Mouse (Mus musculus) kidney, adult 11 months (tissue): ENCODE data around the gene Mboat2.

Experiments
- DNase-seq: peaks from one replicate; pipeline ENCODE4 v3.0.0; 2022

Mboat2 gene

DNA sequence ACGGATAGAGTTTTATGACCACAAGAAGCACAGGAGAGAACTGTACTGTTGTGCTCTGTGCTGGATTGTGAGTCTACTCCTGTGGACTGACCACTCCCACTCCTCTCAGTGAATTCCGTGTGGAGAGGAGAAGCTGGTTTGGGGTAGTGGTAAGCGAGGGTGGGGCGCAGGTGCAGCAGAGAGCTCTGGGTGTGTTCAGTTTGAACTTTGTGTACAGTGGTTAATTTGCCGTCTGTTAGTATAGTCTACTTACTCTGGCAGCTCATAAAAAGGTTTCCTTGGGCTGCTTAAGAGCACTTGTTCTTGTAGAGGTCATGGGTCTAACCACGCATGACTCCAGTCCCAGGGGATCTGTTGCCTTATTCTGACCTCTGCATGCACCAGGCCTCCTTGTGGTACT lies 36.0 kb downstream of the Mboat2 start:
- no peak for DNase-seq

DNA sequence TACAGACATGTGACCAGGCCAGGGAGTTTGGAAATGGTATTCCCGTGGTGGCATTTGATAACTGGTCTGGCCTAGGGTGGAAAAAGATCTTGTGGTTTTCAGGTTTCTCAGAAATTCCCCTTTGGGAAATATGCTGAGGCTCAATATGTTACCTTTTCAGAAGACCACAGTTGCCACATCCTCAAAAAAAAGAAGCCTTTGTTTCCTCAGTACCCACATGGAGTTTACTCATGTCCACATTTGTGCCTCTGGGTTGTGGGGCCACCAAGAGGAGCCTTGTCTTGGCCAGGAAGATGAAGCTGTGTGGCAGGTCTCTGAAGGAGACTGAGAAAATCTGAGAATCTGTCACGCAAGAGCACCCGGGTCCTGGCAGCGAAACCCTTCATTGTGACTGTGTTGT lies 38.0 kb downstream of the Mboat2 start:
- DNase-seq, result no peak

DNA sequence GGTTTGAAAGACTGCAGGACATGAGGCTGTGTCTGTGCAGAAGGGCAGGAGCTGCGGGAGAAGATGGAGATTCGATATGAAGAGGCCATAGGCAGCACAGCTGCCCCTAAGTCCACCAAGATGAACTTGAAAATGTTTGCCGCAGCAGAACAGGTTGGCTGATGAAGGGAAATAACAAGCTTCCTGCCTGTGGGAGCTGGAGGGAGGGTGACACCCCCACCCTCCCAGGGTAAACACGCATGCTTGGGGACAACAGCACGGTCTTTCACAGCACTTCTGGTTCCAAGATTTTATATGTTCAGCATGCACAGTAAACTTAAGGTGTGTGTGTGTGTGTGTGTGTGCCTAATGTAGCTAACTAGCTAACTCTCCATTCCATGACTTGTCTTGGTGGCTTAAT lies 38.6 kb downstream of the Mboat2 start:
- DNase-seq, result no peak

DNA sequence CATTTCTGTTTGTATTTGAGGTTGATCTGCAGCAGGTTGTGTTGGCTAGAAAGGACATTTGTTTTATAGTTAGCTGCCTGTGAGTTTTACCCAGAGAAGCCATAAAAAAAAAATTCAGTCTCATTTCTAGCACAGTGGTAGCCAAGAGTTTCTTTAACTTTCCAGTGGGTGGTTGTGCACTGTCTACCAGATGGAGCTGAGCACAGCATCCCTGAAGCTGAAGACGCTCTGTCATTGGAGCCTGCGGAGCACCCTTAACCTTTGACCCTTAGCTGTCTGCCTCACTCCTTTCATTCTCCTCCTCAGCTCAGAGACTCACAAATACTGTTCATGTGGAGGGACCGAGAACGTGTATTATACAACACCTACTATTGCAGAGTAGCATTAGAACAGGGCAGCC lies 40.2 kb downstream of the Mboat2 start:
- DNase-seq, result no peak

DNA sequence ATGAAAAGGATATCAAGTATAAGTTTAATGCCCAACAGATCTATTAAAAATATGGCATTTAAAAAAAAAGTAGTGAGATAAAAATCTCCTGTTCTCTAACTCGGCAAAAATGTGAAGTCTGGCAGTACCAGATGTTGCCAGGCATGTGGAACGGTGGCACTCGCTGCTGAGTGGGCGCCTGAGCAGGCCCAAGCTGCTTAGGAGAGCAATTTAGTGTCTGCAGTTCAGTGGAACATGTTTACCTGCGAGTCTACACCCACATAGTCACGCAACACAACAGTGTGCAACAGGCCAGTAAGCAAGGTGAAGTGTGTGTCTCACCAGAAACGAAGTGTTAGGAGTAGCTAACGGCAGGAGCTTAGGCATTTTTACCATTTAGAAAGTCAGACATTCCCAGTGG lies 41.6 kb downstream of the Mboat2 start:
- no peak for DNase-seq

DNA sequence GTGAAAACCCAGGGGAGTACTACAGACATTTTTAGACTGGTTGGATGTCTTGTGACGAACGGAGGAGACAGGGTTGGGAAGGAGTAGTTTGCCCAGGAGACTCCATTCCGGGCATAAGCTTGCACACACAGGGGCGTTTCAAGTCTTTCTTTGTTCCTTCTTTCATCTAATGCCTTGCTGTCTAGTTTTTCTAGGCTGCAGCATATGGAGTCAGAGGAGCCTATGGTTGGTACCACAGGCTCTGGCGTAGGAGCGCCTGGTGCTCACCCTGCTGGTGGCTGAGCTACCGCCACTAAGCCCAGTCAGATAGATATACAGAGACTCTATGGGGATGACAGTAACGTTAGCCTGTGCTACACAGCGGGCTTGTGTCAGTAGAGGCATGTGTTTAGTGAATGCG lies 42.0 kb downstream of the Mboat2 start:
- DNase-seq, result no peak

DNA sequence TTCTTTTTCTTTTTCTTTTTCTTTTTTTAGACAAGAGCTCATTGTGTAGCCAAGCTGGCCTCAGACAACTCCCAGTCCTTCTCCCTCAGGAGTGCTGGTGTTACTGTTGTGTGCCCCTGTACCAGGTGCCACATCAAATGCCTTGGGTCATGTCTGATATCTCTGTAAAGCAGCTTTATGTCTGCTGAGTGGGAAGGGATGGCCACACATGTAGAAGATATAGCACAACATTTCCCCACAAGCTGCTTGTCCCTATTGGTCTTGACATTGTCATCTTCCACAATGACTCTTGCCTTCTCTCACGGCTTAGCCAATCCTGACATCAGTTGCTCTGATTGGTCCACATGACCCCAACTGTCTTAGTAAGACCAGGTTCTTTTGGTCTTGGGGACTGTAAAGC lies 45.2 kb downstream of the Mboat2 start:
- no peak for DNase-seq

DNA sequence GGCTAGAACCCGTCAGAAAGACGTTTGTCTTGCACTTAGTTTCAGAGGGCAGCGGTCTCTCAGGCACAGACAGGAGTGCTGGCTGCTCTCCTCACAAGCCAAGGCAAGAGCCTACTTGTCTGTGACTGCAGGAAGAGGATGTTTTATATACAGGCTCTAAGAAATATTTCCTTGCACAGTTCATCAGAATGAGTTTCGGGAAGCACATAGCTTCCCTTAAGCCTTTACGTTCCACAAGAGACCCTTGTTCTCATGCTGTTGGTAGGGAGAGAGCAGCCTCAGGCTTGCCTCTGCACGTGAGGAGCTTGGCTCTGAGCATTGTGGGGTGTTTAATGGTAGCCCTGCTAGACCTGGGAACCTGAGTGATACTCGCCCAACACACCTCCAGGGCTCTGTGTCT lies 46.6 kb downstream of the Mboat2 start:
- DNase-seq, result no peak

DNA sequence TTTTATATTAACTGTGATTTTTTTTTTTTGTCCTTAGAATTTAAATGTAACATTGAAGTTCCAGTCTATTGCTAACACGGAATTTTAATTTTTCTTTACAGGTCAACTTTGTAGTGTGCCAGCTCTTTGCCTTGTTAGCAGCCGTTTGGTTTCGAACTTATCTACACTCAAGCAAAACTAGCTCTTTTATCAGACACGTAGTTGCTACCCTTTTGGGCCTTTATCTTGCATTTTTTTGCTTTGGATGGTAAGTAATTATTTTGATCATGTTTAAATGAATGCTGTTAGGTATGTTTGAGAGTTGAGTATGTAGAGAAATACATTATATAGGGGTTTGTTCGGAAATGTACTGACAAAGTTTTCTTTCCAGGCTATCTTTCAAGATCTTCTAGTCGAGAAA lies 47.4 kb downstream of the Mboat2 start:
- DNase-seq, result no peak

DNA sequence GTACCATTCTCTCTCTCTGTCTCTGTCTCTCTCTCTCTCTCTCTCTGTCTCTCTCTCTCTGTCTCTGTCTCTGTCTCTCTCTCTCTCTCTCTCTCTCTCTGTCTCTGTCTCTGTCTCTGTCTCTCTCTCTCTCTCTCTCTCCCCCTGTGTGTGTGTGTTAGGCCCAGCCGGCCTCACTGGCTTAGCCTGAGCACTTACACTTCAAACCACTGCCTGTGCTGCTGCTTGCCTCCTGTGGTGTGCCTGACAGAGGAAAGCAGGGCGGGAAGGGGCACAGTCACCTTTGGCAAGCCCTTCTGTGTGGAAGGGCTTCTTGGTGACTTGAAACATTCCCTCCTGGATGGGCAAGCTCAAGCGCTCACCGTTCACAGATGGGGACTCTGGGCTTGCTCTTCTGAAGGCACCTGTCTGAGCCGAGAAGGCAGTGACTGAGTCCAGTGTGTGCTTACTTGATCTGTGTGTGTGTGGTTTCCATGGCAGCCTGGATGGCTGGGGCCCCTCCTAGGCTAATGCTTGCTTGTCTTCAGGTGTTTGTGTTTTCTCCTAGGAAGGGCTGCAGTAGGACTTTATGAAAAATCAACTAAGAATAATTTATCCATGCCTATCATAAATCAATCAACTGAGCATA lies 48.2 kb downstream of the Mboat2 start:
- DNase-seq, result no peak

DNA sequence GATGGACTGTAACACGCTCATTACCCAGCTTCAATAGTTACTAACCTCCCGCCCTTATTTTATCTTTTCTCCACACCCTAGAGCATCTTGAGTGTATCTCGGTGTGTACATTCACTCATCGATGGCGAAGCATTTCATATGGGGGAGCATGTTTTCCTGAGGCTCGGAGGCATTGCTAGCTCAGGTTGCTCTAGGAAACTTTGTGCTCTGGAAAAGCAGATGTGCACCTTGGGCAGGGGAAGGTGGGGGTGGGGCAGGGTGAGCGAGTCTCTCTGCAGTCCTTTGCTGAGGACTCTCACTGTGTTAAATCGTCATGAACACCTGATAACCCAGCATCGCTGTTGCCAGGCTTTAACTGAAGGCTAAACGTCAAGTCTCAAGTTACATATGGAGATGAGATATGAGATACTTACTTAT lies 48.9 kb downstream of the Mboat2 start:
- no peak for DNase-seq

DNA sequence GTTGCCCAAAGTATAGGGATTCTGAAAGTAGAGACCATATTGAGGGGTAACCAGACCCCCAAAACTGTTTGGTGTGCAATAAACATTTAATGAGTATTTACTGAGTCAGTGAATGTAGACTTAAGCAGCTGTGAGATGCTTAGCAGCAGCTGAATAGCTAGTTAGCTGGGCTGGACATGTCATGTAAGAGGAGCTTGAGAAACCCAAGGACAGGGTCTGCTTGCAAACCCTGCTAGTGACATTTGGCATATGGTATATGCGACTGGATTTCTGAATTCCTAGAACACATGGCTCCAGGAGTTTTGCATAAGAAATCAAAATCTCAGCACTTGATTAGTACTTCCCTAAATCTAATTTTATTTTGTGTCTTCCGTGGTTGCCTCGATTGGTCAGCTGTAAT lies 52.6 kb downstream of the Mboat2 start:
- DNase-seq, result no peak

DNA sequence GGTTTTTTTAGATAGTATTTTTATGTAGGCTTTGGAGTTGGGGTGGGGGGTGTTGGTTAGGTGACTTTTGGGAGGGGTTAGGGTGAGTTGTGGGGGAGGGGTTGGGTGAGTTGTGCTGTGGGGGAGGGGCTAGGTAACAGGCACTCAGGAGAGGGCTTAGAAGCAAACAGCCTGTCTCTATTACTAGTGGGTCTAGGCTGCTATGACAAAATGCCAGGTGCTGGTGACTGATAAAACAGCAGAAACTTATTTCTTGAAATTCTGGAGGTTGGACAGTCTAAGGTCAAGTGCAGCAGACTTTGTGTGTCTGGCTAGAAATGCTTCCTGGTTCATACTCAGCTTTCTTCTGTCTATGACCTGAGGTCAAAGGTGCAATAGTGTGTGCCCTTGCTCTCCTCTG lies 56.1 kb downstream of the Mboat2 start:
- no peak for DNase-seq

DNA sequence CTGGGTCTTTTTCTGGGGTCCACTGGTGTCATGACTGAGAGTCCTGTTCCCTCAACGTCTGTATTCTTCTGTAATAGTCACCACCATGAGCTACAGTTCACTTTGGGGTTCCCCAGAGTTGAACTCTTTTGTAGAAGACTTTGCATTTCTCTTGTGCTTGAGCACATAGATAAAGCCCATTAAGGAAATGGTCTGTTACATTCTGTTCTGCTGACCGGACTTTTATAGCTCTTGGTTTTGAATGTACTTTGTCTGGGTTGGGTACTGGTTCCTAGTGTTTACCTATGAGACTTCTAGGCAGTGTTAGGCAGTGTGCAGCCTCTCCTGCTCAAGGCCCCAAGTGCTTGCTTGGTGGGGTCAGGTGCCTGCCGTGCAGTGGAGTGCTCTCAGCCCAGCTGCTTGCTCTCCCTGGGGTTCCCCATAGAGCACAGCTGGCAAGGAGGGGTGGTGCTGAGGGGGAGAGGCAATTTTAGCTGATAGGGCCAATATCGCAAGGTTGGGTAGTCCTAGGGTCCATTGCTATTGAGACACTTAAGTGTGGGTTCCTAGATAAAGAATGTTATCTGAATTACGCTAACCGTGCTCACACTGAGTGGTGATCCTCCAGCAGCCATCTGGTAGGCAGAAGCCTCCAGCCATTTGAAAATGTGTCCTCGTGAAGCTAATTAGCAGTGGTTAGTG lies 58.8 kb downstream of the Mboat2 start:
- DNase-seq, result no peak

DNA sequence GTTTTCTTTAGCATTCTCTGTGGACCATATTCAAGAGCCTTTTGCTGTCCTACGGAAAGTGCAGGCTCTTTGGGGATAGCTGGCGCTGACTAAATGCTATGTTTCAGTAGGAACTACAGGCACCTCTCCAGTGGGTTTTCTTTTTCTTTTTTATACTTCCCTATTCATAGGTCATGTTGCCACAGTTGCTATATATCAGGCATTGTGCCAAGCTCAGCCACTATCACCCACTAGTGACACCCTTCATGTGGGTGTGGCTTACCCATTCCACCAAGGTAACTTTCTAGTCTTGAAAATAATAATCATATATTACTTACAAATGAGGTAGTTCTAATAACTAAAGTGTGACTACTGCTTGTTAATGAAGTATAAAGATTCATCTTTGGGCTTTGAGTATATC lies 59.5 kb downstream of the Mboat2 start:
- no peak for DNase-seq

DNA sequence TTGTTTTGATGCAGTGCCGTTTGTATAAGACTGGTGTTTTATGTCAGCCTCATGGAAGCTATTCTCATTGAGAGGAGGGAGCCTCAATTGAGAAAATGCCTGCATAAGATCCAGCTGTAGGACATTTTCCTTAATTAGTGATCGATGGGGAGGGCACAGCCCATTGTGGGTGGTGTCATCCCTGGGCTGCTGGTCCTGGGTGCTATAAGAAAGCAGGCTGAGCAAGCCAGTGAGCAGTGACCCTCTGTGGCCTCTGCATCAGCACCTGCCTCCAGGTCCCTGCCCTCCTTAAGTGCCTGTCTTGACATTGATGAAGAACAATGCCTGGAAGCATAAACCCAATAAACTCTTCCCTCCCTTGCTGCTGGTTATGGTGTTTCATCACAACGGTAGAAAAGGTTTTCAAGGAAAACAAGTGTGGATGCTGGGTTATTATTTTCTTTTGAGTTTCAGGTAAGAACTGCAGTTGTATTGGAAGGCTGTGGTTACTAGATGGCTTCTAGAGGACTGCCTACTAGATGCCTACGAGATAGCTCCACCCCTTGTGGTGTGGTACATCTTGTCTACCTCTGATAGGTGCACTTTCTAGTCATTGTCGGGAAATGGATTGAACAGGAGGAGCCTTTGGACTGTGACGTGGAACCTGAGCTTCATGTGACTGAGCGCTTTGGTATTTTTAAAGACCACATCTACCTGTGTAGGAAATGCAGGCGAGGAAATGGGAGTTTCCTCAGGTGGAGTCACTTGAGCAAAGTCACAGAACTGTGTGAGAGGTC lies 60.2 kb downstream of the Mboat2 start:
- no peak for DNase-seq

DNA sequence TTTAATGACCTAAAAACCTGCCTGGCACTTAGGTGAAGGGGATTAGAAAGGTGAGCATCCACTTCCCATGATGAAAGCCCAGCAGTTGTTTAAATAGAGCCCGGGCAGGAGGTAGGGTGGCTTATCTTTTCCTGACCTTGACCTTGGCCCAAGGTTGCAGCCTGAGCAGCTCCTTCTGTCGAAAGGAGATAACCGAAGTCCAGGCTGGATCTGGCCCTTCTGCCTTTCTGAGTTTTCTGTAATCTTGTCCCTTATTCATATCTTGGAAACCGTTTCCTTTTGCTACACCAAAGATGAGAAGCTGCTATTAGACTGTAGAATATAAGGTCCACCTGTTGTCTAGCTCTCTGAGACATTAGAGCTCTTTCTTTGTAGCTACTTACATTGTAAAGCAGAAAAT lies 61.9 kb downstream of the Mboat2 start:
- DNase-seq, result no peak

DNA sequence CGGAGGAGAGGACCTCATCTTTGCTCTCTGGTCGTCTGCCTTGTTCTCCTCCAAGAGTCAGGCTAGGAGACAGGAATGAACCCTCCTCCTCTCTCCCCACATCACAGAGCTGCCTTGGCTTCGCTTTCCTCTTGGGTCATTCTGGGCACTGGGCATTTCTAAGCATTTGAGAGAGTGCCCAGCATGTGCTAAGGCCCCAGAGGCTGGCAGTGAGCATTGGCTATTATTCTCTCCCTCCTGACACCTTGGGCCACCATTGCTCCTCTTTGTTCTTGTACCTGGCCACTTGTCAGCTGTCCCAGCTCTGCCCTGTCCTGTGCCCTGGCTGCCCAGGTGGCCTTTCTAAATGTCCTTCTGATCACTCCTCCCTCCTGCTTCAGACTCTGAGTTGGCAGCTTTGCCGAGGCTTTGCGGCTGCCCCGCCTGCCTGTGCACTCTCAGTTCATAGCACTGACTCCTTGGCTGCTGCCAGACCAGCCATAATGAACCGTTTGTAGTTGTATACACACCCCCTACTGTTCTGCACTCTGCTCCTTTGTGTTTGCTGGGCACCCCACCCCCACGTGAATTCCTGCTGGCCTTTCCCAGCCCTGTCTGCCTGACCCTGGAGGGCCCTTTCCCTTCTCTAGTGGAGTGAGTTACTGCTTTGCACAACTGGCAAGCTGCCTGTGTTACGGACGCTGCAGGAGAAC lies 63.2 kb downstream of the Mboat2 start:
- DNase-seq, result peak; percentile 81

DNA sequence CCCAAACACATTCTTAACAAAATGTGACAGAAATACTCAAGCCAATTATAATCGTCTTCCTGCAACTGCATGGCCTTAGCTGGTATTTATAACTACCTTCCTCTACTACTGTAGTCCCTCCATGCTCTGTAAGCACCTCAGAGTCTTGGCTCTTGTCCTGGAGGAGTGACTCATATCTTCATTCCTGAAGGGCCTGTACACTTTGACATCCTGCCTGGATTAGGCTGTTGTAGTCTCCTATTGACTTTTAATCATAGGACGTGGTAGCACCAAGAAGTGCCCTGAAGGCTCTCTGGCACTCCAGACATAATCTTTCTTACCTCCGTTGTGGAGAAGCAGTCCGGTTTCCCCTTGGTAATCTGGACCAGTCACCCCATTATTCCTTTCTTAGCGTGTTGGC lies 64.7 kb downstream of the Mboat2 start:
- no peak for DNase-seq

DNA sequence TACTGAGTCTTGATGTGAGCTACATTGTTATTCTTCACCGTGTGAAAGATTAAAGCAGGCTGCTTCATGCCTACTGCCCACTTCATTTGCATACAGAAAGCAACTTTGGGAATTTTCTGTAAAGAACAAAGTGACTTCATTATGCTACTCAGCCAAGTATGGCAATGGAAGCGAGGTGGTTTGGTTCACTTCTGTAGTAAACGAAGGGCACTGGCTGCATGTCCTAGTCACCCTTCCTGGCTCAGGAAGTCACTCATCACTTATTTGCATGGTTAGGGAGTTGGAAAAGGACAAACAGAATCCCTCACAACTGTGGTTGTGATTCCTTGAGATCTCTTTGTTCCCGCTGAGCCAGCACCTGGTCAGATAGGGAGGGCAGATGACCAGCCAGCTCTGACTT lies 66.7 kb downstream of the Mboat2 start:
- DNase-seq, result no peak

DNA sequence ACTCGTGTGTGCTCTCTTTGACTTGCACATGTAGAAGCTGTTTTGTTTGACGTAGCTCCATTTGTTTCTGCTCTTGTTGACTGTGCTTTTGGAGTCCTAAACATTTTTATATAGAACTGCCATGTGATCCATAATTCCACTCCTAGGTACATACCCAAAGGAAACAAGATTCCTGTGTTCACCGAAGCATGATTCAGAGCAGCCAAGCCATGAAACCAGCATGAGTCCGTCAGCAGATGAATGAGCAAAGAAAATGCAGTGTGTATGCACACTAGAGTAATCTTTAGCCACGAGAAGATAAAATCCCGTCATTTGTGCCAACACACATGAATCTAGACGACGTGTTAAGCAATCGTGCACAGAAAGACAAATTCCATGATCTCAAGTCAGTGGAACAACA lies 67.5 kb downstream of the Mboat2 start:
- DNase-seq, result peak; percentile 50

DNA sequence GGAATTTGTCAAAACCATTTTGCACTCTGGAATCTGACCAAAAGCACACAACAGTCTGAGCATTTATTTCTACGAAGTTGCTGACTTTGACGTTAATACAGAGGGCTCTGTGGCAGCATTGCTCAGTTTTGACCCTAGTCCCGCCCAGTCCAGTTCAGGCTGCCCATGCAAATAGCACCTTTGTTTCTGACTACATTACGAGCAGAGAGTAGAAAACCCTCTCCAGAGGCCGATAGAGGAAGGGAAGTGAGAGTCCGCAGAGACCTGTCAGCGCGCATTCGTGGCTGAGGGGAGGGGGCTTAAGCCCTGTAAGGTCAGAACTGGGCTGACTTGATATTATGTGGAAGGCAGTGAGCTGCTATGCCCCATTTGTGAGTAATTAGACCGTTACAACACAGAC lies 69.0 kb downstream of the Mboat2 start:
- DNase-seq, result peak; percentile 63

DNA sequence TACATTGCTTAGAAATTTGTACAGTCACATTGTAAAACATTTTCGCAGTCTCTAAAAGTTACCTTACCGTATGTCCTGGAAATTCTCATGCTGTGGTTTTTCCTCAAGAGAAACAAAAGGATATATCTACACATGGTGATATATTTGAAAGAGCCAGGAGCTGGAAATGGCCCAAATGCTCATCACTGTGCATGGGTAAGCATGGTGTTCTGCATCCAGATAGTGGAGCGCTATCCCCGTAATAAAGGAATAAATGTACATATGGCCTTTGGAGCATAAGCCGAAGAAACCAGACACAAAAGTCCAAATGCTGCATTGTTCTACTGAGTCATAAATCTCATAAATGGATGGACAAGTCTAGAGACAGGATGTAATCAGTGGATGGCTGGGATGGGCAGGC lies 72.1 kb downstream of the Mboat2 start:
- no peak for DNase-seq

DNA sequence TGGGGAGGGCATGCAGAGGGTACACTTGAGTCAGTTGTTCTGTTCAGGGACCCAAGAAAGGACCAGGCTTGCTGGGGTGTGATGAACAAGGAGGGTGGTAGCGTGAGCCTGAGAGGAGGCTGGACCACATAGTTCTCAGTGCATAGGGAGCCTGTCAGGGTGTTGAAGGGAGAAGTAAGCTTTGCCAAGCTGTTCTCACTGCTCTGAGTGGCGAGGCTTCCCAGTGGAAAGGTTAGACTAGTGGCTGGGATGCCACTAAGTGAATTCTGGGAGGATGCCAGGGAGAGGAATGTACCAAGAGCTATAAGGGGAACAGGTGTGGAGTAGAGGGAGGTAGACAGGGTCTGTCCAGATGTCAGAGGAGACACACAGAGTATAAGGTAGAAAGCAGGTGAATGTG lies 77.2 kb downstream of the Mboat2 start:
- no peak for DNase-seq
